Mouse (Mus musculus) CH12.LX (cell line): ENCODE measurements around the gene Rnasek.

ENCODE experiments used
- CHD2 ChIP-seq: IDR thresholded peaks from 2 replicates; pipeline ENCODE4 v1.6.1; 2011; ENCODE audit warnings: low read length, improper control_type of control experiment
- CTCF ChIP-seq, 2 experiments: IDR thresholded peaks in 1 of 2; conservative IDR thresholded peaks in 1 of 2; 2 replicates each; pipeline ENCODE4 v1.5.1; 2011 to 2012; ENCODE audit warnings: low read depth in 2 of 2, low read length in 2 of 2, improper control_type of control experiment in 1 of 2, inconsistent platforms in 1 of 2, mild to moderate bottlenecking in 1 of 2, moderate library complexity in 1 of 2
- ETS1 ChIP-seq: conservative IDR thresholded peaks from 2 replicates; pipeline ENCODE4 v1.6.1; 2012; ENCODE audit warnings: low read depth, mild to moderate bottlenecking, inconsistent platforms, low read length, improper control_type of control experiment, moderate library complexity
- GABPA ChIP-seq: IDR thresholded peaks from 2 replicates; pipeline ENCODE4 v1.6.1; 2012; ENCODE audit warnings: low read depth, low read length, improper control_type of control experiment, inconsistent platforms; ENCODE audit not compliant: insufficient replicate concordance
- HCFC1 ChIP-seq: IDR thresholded peaks from 2 replicates; pipeline ENCODE4 v1.6.1; 2012; ENCODE audit warnings: low read depth, mild to moderate bottlenecking, inconsistent platforms, low read length, improper control_type of control experiment
- NRF1 ChIP-seq: IDR thresholded peaks from 2 replicates; pipeline ENCODE4 v1.6.1; 2014; ENCODE audit warnings: low read depth, mild to moderate bottlenecking, inconsistent platforms, low read length, improper control_type of control experiment, moderate library complexity
- POLR2A ChIP-seq: IDR thresholded peaks from 2 replicates; pipeline ENCODE4 v1.6.1; 2011; ENCODE audit warnings: low read depth, mild to moderate bottlenecking, improper control_type of control experiment, low read length
- TCF12 ChIP-seq: IDR thresholded peaks from 2 replicates; pipeline ENCODE4 v1.6.1; 2014; ENCODE audit warnings: low read depth, mild to moderate bottlenecking, inconsistent platforms, low read length, improper control_type of control experiment
- USF1 ChIP-seq: IDR thresholded peaks from 2 replicates; pipeline ENCODE4 v1.6.1; 2014; ENCODE audit warnings: low read depth, mild to moderate bottlenecking, inconsistent platforms, low read length, improper control_type of control experiment

GRCm38 (mm10) chr11:70232546-70232945 is 7.1 kb downstream of the Rnasek start:
- no peak for TF ChIP-seq POLR2A
- TF ChIP-seq ETS1 = no peak
- no peak for TF ChIP-seq USF1
- TF ChIP-seq CTCF (conservative IDR thresholded peaks at IDR 0.05 in 1 of 2, IDR thresholded peaks at IDR 0.05 in 1 of 2; ENCODE audit: low read depth in 2 of 2, low read length in 2 of 2) = no peak
- TF ChIP-seq TCF12 = no peak
- no peak for TF ChIP-seq CHD2
- no peak for TF ChIP-seq GABPA
- no peak for TF ChIP-seq NRF1
- no peak for TF ChIP-seq HCFC1
